Mouse (Mus musculus) MEL (cell line): ENCODE data around the gene Cga. TPM values are rescaled to one million over a fixed set of nuclear protein-coding genes. Genes with fewer than 3 reads are reported as not detected.
A peak's percentile ranks its signal among the peaks of the same experiment; 100 is the strongest.

Experiments
- DNase-seq: peaks from one replicate; pipeline ENCODE4 v3.0.0; 2011; ENCODE audit warnings: low read depth, low spot score
- H3K27ac ChIP-seq: 2 replicates; pipeline ENCODE4 v1.5.1; 2012; ENCODE audit warnings: low read depth, mild to moderate bottlenecking, control low read depth, low read length, moderate library complexity; ENCODE audit not compliant: control insufficient read depth
- H3K27me3 ChIP-seq, 2 experiments: fragments of 150-350 bp in 1 of 2; sonication (generic) in 1 of 2; 2 replicates each; pipeline ENCODE4 v1.6.1; 2012; ENCODE audit warnings: low read length in 2 of 2, mild to moderate bottlenecking in 2 of 2, improper control_type of control experiment in 1 of 2, moderate library complexity in 1 of 2; ENCODE audit not compliant: insufficient read depth in 2 of 2, control insufficient read depth in 1 of 2
- H3K36me3 ChIP-seq, 2 experiments: 2 replicates each; pipeline ENCODE4 v1.6.1; 2012 to 2014; ENCODE audit warnings: low read length in 2 of 2, improper control_type of control experiment in 1 of 2, inconsistent platforms in 1 of 2, mild to moderate bottlenecking in 1 of 2; ENCODE audit not compliant: insufficient read depth in 2 of 2, control insufficient read depth in 1 of 2
- H3K4me1 ChIP-seq, 2 experiments: fragments of 150-350 bp in 1 of 2; sonication (generic) in 1 of 2; 2 replicates each; pipeline ENCODE4 v1.6.1; 2012; ENCODE audit warnings: low read length in 2 of 2, improper control_type of control experiment in 1 of 2, mild to moderate bottlenecking in 1 of 2; ENCODE audit not compliant: insufficient read depth in 2 of 2, control insufficient read depth in 1 of 2
- H3K4me3 ChIP-seq, 2 experiments: fragments of 150-350 bp in 1 of 2; sonication (generic) in 1 of 2; 2 replicates each; pipeline ENCODE4 v1.5.1; 2012; ENCODE audit warnings: low read depth in 2 of 2, low read length in 2 of 2, mild to moderate bottlenecking in 2 of 2, moderate library complexity in 2 of 2, control low read depth in 1 of 2, improper control_type of control experiment in 1 of 2; ENCODE audit not compliant: control insufficient read depth in 1 of 2, insufficient read depth in 1 of 2
- H3K79me2 ChIP-seq: 2 replicates; pipeline ENCODE4 v1.6.1; 2012; ENCODE audit warnings: mild to moderate bottlenecking, low read length, moderate library complexity; ENCODE audit not compliant: control insufficient read depth, poor library complexity, insufficient read depth
- H3K9ac ChIP-seq: 2 replicates; pipeline ENCODE4 v1.6.1; 2012; ENCODE audit warnings: low read depth, mild to moderate bottlenecking, control low read depth, low read length, moderate library complexity; ENCODE audit not compliant: control insufficient read depth, poor library complexity, severe bottlenecking
- H3K9me3 ChIP-seq: fragments of 150-350 bp; sonication (generic); replicated peaks from 2 replicates; pipeline ENCODE4 v1.6.1; 2012; ENCODE audit warnings: mild to moderate bottlenecking, low read length, improper control_type of control experiment, moderate library complexity; ENCODE audit not compliant: insufficient read depth
- BHLHE40 ChIP-seq: IDR thresholded peaks from 2 replicates; pipeline ENCODE4 v1.6.1; 2012; ENCODE audit warnings: low read depth, mild to moderate bottlenecking, inconsistent platforms, low read length, improper control_type of control experiment, borderline replicate concordance
- CHD1 ChIP-seq: IDR thresholded peaks from 2 replicates; pipeline ENCODE4 v1.6.1; 2012; ENCODE audit warnings: low read depth, mild to moderate bottlenecking, inconsistent platforms, low read length, improper control_type of control experiment
- CHD2 ChIP-seq: IDR thresholded peaks from 2 replicates; pipeline ENCODE4 v1.6.1; 2011; ENCODE audit warnings: low read length, improper control_type of control experiment
- CTCF ChIP-seq, 3 experiments: IDR thresholded peaks in 2 of 3; conservative IDR thresholded peaks in 1 of 3; 2 replicates each; pipeline ENCODE4 v1.5.1; 2011 to 2012; ENCODE audit warnings: low read length in 3 of 3, low read depth in 2 of 3, mild to moderate bottlenecking in 2 of 3, improper control_type of control experiment in 1 of 3, inconsistent platforms in 1 of 3, mixed read lengths in 1 of 3, moderate library complexity in 1 of 3; ENCODE audit not compliant: control insufficient read depth in 1 of 3, insufficient read depth in 1 of 3, poor library complexity in 1 of 3, severe bottlenecking in 1 of 3
- E2F4 ChIP-seq: IDR thresholded peaks from 2 replicates; pipeline ENCODE4 v1.6.1; 2011; ENCODE audit warnings: low read depth, low read length, improper control_type of control experiment, borderline replicate concordance
- ELF1 ChIP-seq: IDR thresholded peaks from 2 replicates; pipeline ENCODE4 v1.6.1; 2014; ENCODE audit warnings: low read depth, mild to moderate bottlenecking, inconsistent platforms, low read length, improper control_type of control experiment, moderate library complexity
- EP300 ChIP-seq, 2 experiments: IDR thresholded peaks; 2 replicates each; pipeline ENCODE4 v1.6.1; 2011; ENCODE audit warnings: improper control_type of control experiment in 2 of 2, low read length in 2 of 2, low read depth in 1 of 2, mild to moderate bottlenecking in 1 of 2
- ETS1 ChIP-seq: IDR thresholded peaks from 2 replicates; pipeline ENCODE4 v1.6.1; 2012; ENCODE audit warnings: low read depth, mild to moderate bottlenecking, inconsistent platforms, low read length, improper control_type of control experiment, moderate library complexity
- GABPA ChIP-seq: IDR thresholded peaks from 2 replicates; pipeline ENCODE4 v1.6.1; 2012; ENCODE audit warnings: low read depth, mild to moderate bottlenecking, inconsistent platforms, low read length, improper control_type of control experiment, moderate library complexity
- HCFC1 ChIP-seq: IDR thresholded peaks from 2 replicates; pipeline ENCODE4 v1.6.1; 2012; ENCODE audit warnings: low read depth, mild to moderate bottlenecking, inconsistent platforms, low read length, improper control_type of control experiment, moderate library complexity
- JUND ChIP-seq: IDR thresholded peaks from 2 replicates; pipeline ENCODE4 v1.6.1; 2011; ENCODE audit warnings: low read depth, mild to moderate bottlenecking, improper control_type of control experiment, low read length
- KAT2A ChIP-seq: conservative IDR thresholded peaks from 2 replicates; pipeline ENCODE4 v1.6.1; 2012; ENCODE audit warnings: low read depth, low read length, improper control_type of control experiment, inconsistent platforms
- MAFK ChIP-seq: IDR thresholded peaks from 2 replicates; pipeline ENCODE4 v1.6.1; 2011; ENCODE audit warnings: low read depth, mild to moderate bottlenecking, low read length, improper control_type of control experiment, borderline replicate concordance
- MAX ChIP-seq: IDR thresholded peaks from 2 replicates; pipeline ENCODE4 v1.6.1; 2011; ENCODE audit warnings: low read length, improper control_type of control experiment
- MAZ ChIP-seq: IDR thresholded peaks from 2 replicates; pipeline ENCODE4 v1.6.1; 2012; ENCODE audit warnings: low read depth, mild to moderate bottlenecking, inconsistent platforms, low read length, improper control_type of control experiment
- MEF2A ChIP-seq: IDR thresholded peaks from 2 replicates; pipeline ENCODE4 v1.6.1; 2014; ENCODE audit warnings: low read depth, mild to moderate bottlenecking, inconsistent platforms, low read length, improper control_type of control experiment; ENCODE audit not compliant: poor library complexity, insufficient replicate concordance, severe bottlenecking; ENCODE audit errors: extremely low read depth
- MXI1 ChIP-seq: IDR thresholded peaks from 2 replicates; pipeline ENCODE4 v1.6.1; 2011; ENCODE audit warnings: mild to moderate bottlenecking, low read depth, low read length, improper control_type of control experiment
- MYB ChIP-seq: IDR thresholded peaks from 2 replicates; pipeline ENCODE4 v1.6.1; 2011; ENCODE audit warnings: mild to moderate bottlenecking, low read depth, low read length, improper control_type of control experiment
- MYC ChIP-seq: IDR thresholded peaks from 2 replicates; pipeline ENCODE4 v1.6.1; 2011; ENCODE audit warnings: low read depth, mild to moderate bottlenecking, low read length, improper control_type of control experiment, moderate library complexity
- NELFE ChIP-seq: IDR thresholded peaks from 2 replicates; pipeline ENCODE4 v1.6.1; 2011; ENCODE audit warnings: low read depth, low read length, improper control_type of control experiment
- NRF1 ChIP-seq: IDR thresholded peaks from 2 replicates; pipeline ENCODE4 v1.6.1; 2014; ENCODE audit warnings: low read depth, mild to moderate bottlenecking, inconsistent platforms, low read length, improper control_type of control experiment, moderate library complexity; ENCODE audit not compliant: poor library complexity, insufficient read depth, severe bottlenecking
- POLR2A ChIP-seq, 2 experiments: IDR thresholded peaks; 2 replicates each; pipeline ENCODE4 v1.6.1; 2011 to 2012; ENCODE audit warnings: low read length in 2 of 2, mild to moderate bottlenecking in 2 of 2, control low read depth in 1 of 2, improper control_type of control experiment in 1 of 2, low read depth in 1 of 2, moderate library complexity in 1 of 2; ENCODE audit not compliant: control insufficient read depth in 1 of 2, insufficient read depth in 1 of 2, poor library complexity in 1 of 2
- POLR2AphosphoS2 ChIP-seq: IDR thresholded peaks from 2 replicates; pipeline ENCODE4 v1.6.1; 2011; ENCODE audit warnings: low read length, improper control_type of control experiment
- POLR2AphosphoS5 ChIP-seq: IDR thresholded peaks from 2 replicates; pipeline ENCODE4 v1.6.1; 2012; ENCODE audit warnings: low read depth, borderline replicate concordance, mild to moderate bottlenecking, inconsistent platforms, low read length, moderate library complexity, mixed read lengths
- RAD21 ChIP-seq: IDR thresholded peaks from 2 replicates; pipeline ENCODE4 v1.6.1; 2011; ENCODE audit warnings: mild to moderate bottlenecking, low read depth, low read length, improper control_type of control experiment
- RCOR1 ChIP-seq: IDR thresholded peaks from 2 replicates; pipeline ENCODE4 v1.6.1; 2012; ENCODE audit warnings: low read depth, mild to moderate bottlenecking, inconsistent platforms, low read length, improper control_type of control experiment
- SIN3A ChIP-seq: IDR thresholded peaks from 2 replicates; pipeline ENCODE4 v1.6.1; 2012; ENCODE audit warnings: low read length, improper control_type of control experiment, inconsistent platforms
- SMC3 ChIP-seq: IDR thresholded peaks from 2 replicates; pipeline ENCODE4 v1.6.1; 2011; ENCODE audit warnings: low read depth, low read length, improper control_type of control experiment
- TAL1 ChIP-seq: IDR thresholded peaks from 2 replicates; pipeline ENCODE4 v1.6.1; 2012; ENCODE audit warnings: mild to moderate bottlenecking, inconsistent platforms, low read length, moderate library complexity, mixed read lengths
- TBP ChIP-seq: IDR thresholded peaks from 2 replicates; pipeline ENCODE4 v1.8.0; 2011; ENCODE audit warnings: low read depth, low read length, improper control_type of control experiment
- TCF12 ChIP-seq: IDR thresholded peaks from 2 replicates; pipeline ENCODE4 v1.6.1; 2014; ENCODE audit warnings: low read depth, mild to moderate bottlenecking, inconsistent platforms, low read length, improper control_type of control experiment, moderate library complexity
- USF1 ChIP-seq: IDR thresholded peaks from 2 replicates; pipeline ENCODE4 v1.6.1; 2014; ENCODE audit warnings: low read depth, mild to moderate bottlenecking, inconsistent platforms, low read length, improper control_type of control experiment, moderate library complexity
- USF2 ChIP-seq, 2 experiments: IDR thresholded peaks; 2 replicates each; pipeline ENCODE4 v1.6.1; 2011 to 2012; ENCODE audit warnings: improper control_type of control experiment in 2 of 2, low read length in 2 of 2, borderline replicate concordance in 1 of 2, inconsistent platforms in 1 of 2, low read depth in 1 of 2, mild to moderate bottlenecking in 1 of 2; ENCODE audit not compliant: insufficient read depth in 1 of 2
- ZC3H11A ChIP-seq: IDR thresholded peaks from 2 replicates; pipeline ENCODE4 v1.6.1; 2012; ENCODE audit warnings: low read depth, mild to moderate bottlenecking, inconsistent platforms, low read length, improper control_type of control experiment
- ZKSCAN1 ChIP-seq: IDR thresholded peaks from 2 replicates; pipeline ENCODE4 v1.6.1; 2012; ENCODE audit warnings: low read depth, mild to moderate bottlenecking, inconsistent platforms, low read length, improper control_type of control experiment, moderate library complexity
- ZMIZ1 ChIP-seq: IDR thresholded peaks from 2 replicates; pipeline ENCODE4 v1.6.1; 2012; ENCODE audit warnings: low read depth, mild to moderate bottlenecking, inconsistent platforms, low read length, improper control_type of control experiment, moderate library complexity
- ZNF384 ChIP-seq: IDR thresholded peaks from 2 replicates; pipeline ENCODE4 v1.6.1; 2012; ENCODE audit warnings: low read depth, mild to moderate bottlenecking, inconsistent platforms, low read length, improper control_type of control experiment
- polyA plus RNA-seq, 2 experiments: library from polyadenylated mRNA; stranded (reverse) in 1 of 2; unstranded in 1 of 2; fragments of >175 nt in 1 of 2; fragments of >200 nt in 1 of 2; gene quantifications; 2 replicates each; pipeline versions ENCODE4 v1.2.1 to v1.2.4; 2012; ENCODE audit warnings: low replicate concordance in 2 of 2, low read depth in 1 of 2; ENCODE audit not compliant: insufficient read length in 2 of 2, insufficient read depth in 1 of 2, missing spikeins in 1 of 2
- total RNA-seq: library from RNA; depleted of rRNA; stranded (reverse); fragments of 300-350 nt; gene quantifications from 2 replicates; pipeline ENCODE4 v1.2.3, GENCODE M21; 2012

Gene Cga
- total and polyA plus RNA-seq, 3 experiments, result not detected

GRCm38 (mm10) chr4:34882818-34883217 is 10.8 kb upstream of the Cga start, which contains the start of gene Zfp292:
Gene Zfp292 (minus strand): TSS chr4:34882960.
- Histone ChIP-seq H3K9ac (peak within 1 kb of the TSS; percentile 85), H3K4me1 (peaks cover 6 to 8% of the 10 kb centered on the region in 2 experiments), H3K79me2 (peaks cover 52% of the 10 kb centered on the region), H3K36me3 (peaks cover 2 to 23% of the 10 kb centered on the region in 2 experiments; a peak in 3 of 4 replicates), H3K27me3 (no peaks in the 10 kb centered on the region), H3K27ac (peak within 1 kb of the TSS; percentile 38), H3K4me3 (peak within 1 kb of the TSS; percentile 71 to 77), H3K9me3 (no peaks in the 10 kb centered on the region)
- DNase-seq, result peak; percentile 93
- peak; percentile 76 for TF ChIP-seq NELFE
- peak; percentile 49; the same call in 1 of the 2 replicates for TF ChIP-seq TBP
- TF ChIP-seq EP300 (IDR thresholded peaks at IDR 0.05; ENCODE audit: low read depth in 1 of 2, low read length in 2 of 2), result no peak
- peak; percentile 59; the same call in 1 of the 2 replicates for TF ChIP-seq TCF12
- TF ChIP-seq RAD21, result no peak
- TF ChIP-seq POLR2AphosphoS5, result no peak
- no peak for TF ChIP-seq JUND
- TF ChIP-seq SMC3, result no peak
- TF ChIP-seq ZKSCAN1, result no peak
- TF ChIP-seq CTCF (IDR thresholded peaks at IDR 0.05 in 2 of 3, conservative IDR thresholded peaks at IDR 0.05 in 1 of 3; ENCODE audit: control insufficient read depth in 1 of 3, insufficient read depth in 1 of 3, low read depth in 2 of 3, low read length in 3 of 3, poor library complexity in 1 of 3, severe bottlenecking in 1 of 3), result no peak
- TF ChIP-seq POLR2A (IDR thresholded peaks at IDR 0.05; ENCODE audit: control insufficient read depth in 1 of 2, insufficient read depth in 1 of 2, low read depth in 1 of 2, low read length in 2 of 2, poor library complexity in 1 of 2), result peak; percentile 72 to 75; a peak in 2 of 4 replicates
- peak; percentile 89 for TF ChIP-seq MXI1
- TF ChIP-seq MAFK, result no peak
- peak; percentile 98 for TF ChIP-seq MAX
- TF ChIP-seq ZNF384, result no peak
- TF ChIP-seq KAT2A, result no peak
- peak; percentile 74 for TF ChIP-seq SIN3A
- peak; percentile 62 for TF ChIP-seq ZMIZ1
- TF ChIP-seq MYB, result no peak
- TF ChIP-seq ELF1, result no peak
- peak; percentile 98 for TF ChIP-seq BHLHE40
- peak; percentile 69; the same call in 1 of the 2 replicates for TF ChIP-seq ETS1
- TF ChIP-seq ZC3H11A, result no peak
- 0 out of 2 replicates have a peak, but pooled peaks have one; percentile 0 for TF ChIP-seq CHD1
- TF ChIP-seq MYC, result no peak
- TF ChIP-seq USF1, result peak; percentile 99
- TF ChIP-seq TAL1, result no peak
- peak; percentile 80 for TF ChIP-seq HCFC1
- TF ChIP-seq POLR2AphosphoS2, result peak; percentile 49; the same call in 1 of the 2 replicates
- no peak for TF ChIP-seq MEF2A
- TF ChIP-seq USF2 (IDR thresholded peaks at IDR 0.05; ENCODE audit: borderline replicate concordance in 1 of 2, insufficient read depth in 1 of 2, low read depth in 1 of 2, low read length in 2 of 2), result peak; percentile 89 to 98
- no peak for TF ChIP-seq CHD2
- no peak for TF ChIP-seq GABPA
- no peak for TF ChIP-seq RCOR1
- TF ChIP-seq E2F4, result no peak
- TF ChIP-seq NRF1, result peak; percentile 60; the same call in 1 of the 2 replicates
- TF ChIP-seq MAZ, result no peak
